Mouse (Mus musculus) layer of hippocampus, adult 2 months (tissue): ENCODE data around the gene Rasef. TPM values are rescaled to one million over a fixed set of nuclear protein-coding genes. Genes with fewer than 3 reads are reported as not detected.
"Not testable (repeated sequence)": the region's sequence is repeated elsewhere in the genome, so short reads cannot be mapped to it uniquely, and the experiment has no call there.

ENCODE experiments used
- DNase-seq, 2 experiments: peaks; one replicate each; pipeline ENCODE4 v3.0.0; 2022; ENCODE audit warnings: low spot score in 2 of 2
- H3K27ac ChIP-seq: fragments of 200-600 bp; 2 replicates; pipeline ENCODE4 v1.8.1; 2022
- H3K4me3 ChIP-seq: fragments of 200-600 bp; 2 replicates; pipeline ENCODE4 v1.8.1; 2022; ENCODE audit warnings: mild to moderate bottlenecking
- CTCF ChIP-seq: fragments of 200-600 bp; conservative IDR thresholded peaks from 2 replicates; pipeline ENCODE4 v1.8.1; 2022; ENCODE audit warnings: antibody characterized with exemption, mild to moderate bottlenecking, moderate library complexity
- total RNA-seq, 2 experiments: library from RNA; stranded (reverse); gene quantifications; 2 replicates each; pipeline ENCODE4 v1.2.3; 2021

The Rasef gene
- total RNA-seq, 2 experiments from 2014 or later, result 0.15 TPM; not detected in 1

- H3K4me3 ChIP-seq, result no peak overlapping the region
- H3K27ac ChIP-seq, result no peak overlapping the region
- TF ChIP-seq CTCF, result no peak
- DNase-seq, result no peak
Measured at GRCm38 (mm10) chr4:73748219-73748618, 42.6 kb downstream of the Rasef start.

- no peak for DNase-seq
- no peak for TF ChIP-seq CTCF
- Histone ChIP-seq H3K27ac (no peak overlapping the region), H3K4me3 (no peak overlapping the region)
Measured at GRCm38 (mm10) chr4:73739439-73739838, 51.4 kb downstream of the Rasef start.

- H3K4me3 ChIP-seq, result no peak overlapping the region
- no peak for DNase-seq
- no peak overlapping the region for H3K27ac ChIP-seq
- no peak for TF ChIP-seq CTCF
Measured at GRCm38 (mm10) chr4:73719819-73720218, 71.0 kb downstream of the Rasef start.

GRCm38 (mm10) chr4:73718761-73719160 lies 72.0 kb downstream of the Rasef start:
- H3K4me3 ChIP-seq, result no peak overlapping the region
- no peak overlapping the region for H3K27ac ChIP-seq
- no peak for TF ChIP-seq CTCF
- no peak for DNase-seq

GRCm38 (mm10) chr4:73683216-73683615 lies 107.6 kb downstream of the Rasef start, which contains the start of gene Gm428:
Gene Gm428, plus strand, starts transcription at chr4:73683516.
- not testable (repeated sequence) for H3K27ac ChIP-seq, H3K4me3 ChIP-seq, DNase-seq

GRCm38 (mm10) chr4:73668054-73668453 lies 122.7 kb downstream of the Rasef start, which contains the start of gene Gm11239:
Gene Gm11239, plus strand, starts transcription at chr4:73668354.
- not testable (repeated sequence) for H3K27ac ChIP-seq, DNase-seq, H3K4me3 ChIP-seq

Other genes starting within 250 kb of the Rasef start
- gene Gm11238, start 183.1 kb downstream of the Rasef start, total RNA-seq, result not detected
- gene Gm11237, start 168.0 kb downstream of the Rasef start, total RNA-seq, result not detected
- not detected for gene Gm11236, start 152.9 kb downstream of the Rasef start, total RNA-seq
- not detected for gene Gm11239, start 122.6 kb downstream of the Rasef start, total RNA-seq
- gene Gm428, start 107.5 kb downstream of the Rasef start, total RNA-seq, result not detected
- gene Gm11758, start 85.3 kb upstream of the Rasef start, total RNA-seq, result not detected
- gene Gm11757, start 100.1 kb upstream of the Rasef start, total RNA-seq, result not detected
- gene Gm13871, start 115.0 kb upstream of the Rasef start, total RNA-seq, result not detected
- gene Gm11756, start 129.8 kb upstream of the Rasef start, total RNA-seq, result not detected
- gene 2310002L09Rik, start 159.9 kb upstream of the Rasef start, total RNA-seq, result not detected
- gene Frmd3, start 222.4 kb upstream of the Rasef start, total RNA-seq, result 1 to 10 TPM; 3.7 to 3.8 TPM